Mouse (Mus musculus) intestine, embryonic 15.5 days (tissue): ENCODE data around the gene Cym. TPM values are rescaled to one million over a fixed set of nuclear protein-coding genes. Genes with fewer than 3 reads are reported as not detected.

Experiments used
- ATAC-seq: fragments of 200-750 bp; cut with Nextera tagmentation; 2 replicates; pipeline ENCODE4 v1.8.0; 2017; ENCODE audit warnings: moderate TSS enrichment, moderate library complexity
- H3K27ac ChIP-seq: fragments of 300-500 bp; sonication (generic); 2 replicates; pipeline ENCODE4 v1.5.1; 2015; ENCODE audit warnings: mild to moderate bottlenecking, inconsistent platforms
- H3K27me3 ChIP-seq: fragments of 300-500 bp; sonication (generic); replicated peaks from 2 replicates; pipeline ENCODE4 v1.6.1; 2015; ENCODE audit warnings: inconsistent platforms
- H3K36me3 ChIP-seq: fragments of 300-500 bp; sonication (generic); 2 replicates; pipeline ENCODE4 v1.6.1; 2015; ENCODE audit warnings: inconsistent platforms
- H3K4me1 ChIP-seq: fragments of 300-500 bp; sonication (generic); replicated peaks from 2 replicates; pipeline ENCODE4 v1.6.1; 2015; ENCODE audit warnings: inconsistent platforms
- H3K4me2 ChIP-seq: fragments of 300-500 bp; sonication (generic); replicated peaks from 2 replicates; pipeline ENCODE4 v1.6.1; 2015; ENCODE audit warnings: mild to moderate bottlenecking, inconsistent platforms
- H3K4me3 ChIP-seq: fragments of 300-500 bp; sonication (generic); replicated peaks from 2 replicates; pipeline ENCODE4 v1.5.1; 2015; ENCODE audit warnings: inconsistent platforms
- H3K9ac ChIP-seq: fragments of 300-500 bp; sonication (generic); 2 replicates; pipeline ENCODE4 v1.6.1; 2015; ENCODE audit warnings: inconsistent platforms
- H3K9me3 ChIP-seq: fragments of 300-500 bp; sonication (generic); 2 replicates; pipeline ENCODE4 v1.6.1; 2016; ENCODE audit warnings: inconsistent platforms
- WGBS: fragments of 180-500 bp; shearing (Covaris S2); methylation state at CpG from one replicate; pipeline ENCODE4 v1.1.7; 2015; 5-methylcytosine and 5-hydroxymethylcytosine counted together
- polyA plus RNA-seq: library from polyadenylated mRNA; unstranded; fragments of >200 nt; fragmentation: Nextera tagmentation; extraction: Ambion mirVana; gene quantifications from 2 replicates; pipeline ENCODE4 v1.2.1, GENCODE M21; 2015

Gene Cym
- polyA plus RNA-seq, result 11.4 and 133 TPM in 2 replicates

DNA sequence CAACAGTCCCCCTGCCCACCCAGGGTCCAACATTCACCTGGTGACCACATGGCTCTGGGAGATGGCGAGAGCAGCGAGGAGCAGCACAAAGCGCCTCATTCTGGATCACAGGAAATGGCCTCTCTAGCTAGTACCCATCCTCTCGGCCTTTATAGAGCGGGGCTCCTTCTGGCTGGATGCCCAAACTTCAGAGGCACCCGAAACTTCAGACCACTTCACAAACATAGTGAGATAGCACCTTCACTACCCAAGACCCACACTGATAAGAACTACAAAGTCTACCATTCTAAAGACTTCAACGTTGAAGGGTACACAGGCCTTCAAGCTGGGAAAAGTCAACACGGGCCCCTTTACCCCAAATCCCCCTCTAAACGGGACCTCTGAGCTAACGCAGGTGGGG is at the start of gene Cym:
Cym (minus strand) TSS at position 125 of the 400 bp plus-strand sequence.
- WGBS, result 62% methylated on average over 10 of the region's 10 CpGs
- no peaks in the 10 kb centered on the region for H3K4me1 ChIP-seq
- H3K36me3 ChIP-seq, result no peaks in the 10 kb centered on the region
- H3K4me2 ChIP-seq, result no peak within 1 kb of the TSS
- H3K9ac ChIP-seq, result no peak within 1 kb of the TSS
- H3K9me3 ChIP-seq, result no peaks in the 10 kb centered on the region
- no peak within 1 kb of the TSS for H3K4me3 ChIP-seq
- no peak for ATAC-seq
- H3K27ac ChIP-seq, result no peak within 1 kb of the TSS
- H3K27me3 ChIP-seq, result no peaks in the 10 kb centered on the region

GRCm38 (mm10) chr3:107266814-107267345 is 45.3 kb upstream of the Cym start:
- 54% methylated on average over 2 of the region's 2 CpGs for WGBS
- no peak overlapping the region for H3K4me2 ChIP-seq
- H3K4me1 ChIP-seq, result no peaks in the 10 kb centered on the region
- no peak for ATAC-seq
- H3K9me3 ChIP-seq, result no peaks in the 10 kb centered on the region
- no peaks in the 10 kb centered on the region for H3K27me3 ChIP-seq
- no peak overlapping the region for H3K9ac ChIP-seq
- H3K36me3 ChIP-seq, result no peaks in the 10 kb centered on the region
- H3K4me3 ChIP-seq, result no peak overlapping the region
- no peak overlapping the region for H3K27ac ChIP-seq

- Histone ChIP-seq H3K4me2 (no peak overlapping the region), H3K9me3 (no peaks in the 10 kb centered on the region), H3K9ac (no peak overlapping the region), H3K4me3 (no peak overlapping the region), H3K27ac (no peak overlapping the region), H3K36me3 (no peaks in the 10 kb centered on the region), H3K4me1 (peaks cover 6% of the 10 kb centered on the region), H3K27me3 (no peaks in the 10 kb centered on the region)
- 37% methylated on average over 7 of the region's 7 CpGs for WGBS
- no peak for ATAC-seq
Observed at GRCm38 (mm10) chr3:107261851-107262165, 40.3 kb upstream of the Cym start.

DNA sequence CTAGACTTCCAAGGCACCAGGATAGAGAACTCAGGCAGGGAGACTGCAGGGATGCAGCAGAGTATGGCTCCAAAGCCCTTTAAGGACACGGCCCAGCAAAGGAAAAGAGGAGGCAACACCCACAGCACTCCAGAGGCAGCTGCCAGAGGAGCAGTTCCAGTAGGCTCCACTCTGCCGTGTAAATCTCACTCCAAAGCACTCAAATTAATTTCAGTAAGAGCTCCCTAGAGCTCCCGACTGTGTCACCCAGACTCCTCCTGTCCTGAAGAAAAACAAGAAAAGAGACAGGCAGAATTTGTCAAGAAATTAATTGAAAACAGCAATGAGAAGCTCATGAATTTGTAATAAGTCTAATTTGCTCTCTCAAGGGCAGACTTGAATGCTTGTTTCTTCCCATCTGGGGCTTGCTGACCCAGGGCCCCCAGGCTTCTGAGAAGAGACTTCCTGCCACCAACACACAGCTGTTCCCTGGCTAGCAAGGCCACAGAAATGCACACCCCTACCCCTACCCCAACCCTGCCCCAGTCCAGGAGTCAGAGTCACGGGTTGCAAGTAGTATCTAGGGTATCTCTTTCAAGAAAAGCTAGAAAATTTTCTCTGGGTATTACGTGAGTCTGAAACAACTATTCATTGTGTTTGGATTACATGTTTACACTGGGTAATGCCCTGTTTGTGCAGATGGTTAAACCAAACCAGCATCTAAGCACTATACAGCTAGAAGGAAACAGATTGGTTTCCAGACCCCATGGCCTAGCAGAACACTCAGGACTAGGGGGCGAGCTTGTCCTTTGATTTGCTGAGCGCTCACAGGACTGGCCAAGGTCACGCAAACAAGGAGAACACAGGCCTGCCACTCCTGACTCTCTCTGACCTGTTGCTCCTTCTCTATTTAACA is 39.7 kb upstream of the Cym start:
- Histone ChIP-seq H3K9me3 (no peaks in the 10 kb centered on the region), H3K27ac (0 out of 2 replicates have a peak overlapping the region, but pooled peaks have one; percentile 22), H3K9ac (no peak overlapping the region), H3K4me1 (peaks cover 6% of the 10 kb centered on the region), H3K36me3 (no peaks in the 10 kb centered on the region), H3K4me3 (no peak overlapping the region), H3K4me2 (no peak overlapping the region), H3K27me3 (no peaks in the 10 kb centered on the region)
- no peak for ATAC-seq
- WGBS, result 44% methylated on average over 8 of the region's 8 CpGs

- Histone ChIP-seq H3K27ac (no peak overlapping the region), H3K4me3 (no peak overlapping the region), H3K9ac (no peak overlapping the region), H3K9me3 (no peaks in the 10 kb centered on the region), H3K27me3 (no peaks in the 10 kb centered on the region), H3K36me3 (no peaks in the 10 kb centered on the region), H3K4me2 (no peak overlapping the region), H3K4me1 (peaks cover 6% of the 10 kb centered on the region)
- no peak for ATAC-seq
- WGBS, result 61% methylated on average over 5 of the region's 5 CpGs
Observed at GRCm38 (mm10) chr3:107257924-107258323, 36.4 kb upstream of the Cym start.

DNA sequence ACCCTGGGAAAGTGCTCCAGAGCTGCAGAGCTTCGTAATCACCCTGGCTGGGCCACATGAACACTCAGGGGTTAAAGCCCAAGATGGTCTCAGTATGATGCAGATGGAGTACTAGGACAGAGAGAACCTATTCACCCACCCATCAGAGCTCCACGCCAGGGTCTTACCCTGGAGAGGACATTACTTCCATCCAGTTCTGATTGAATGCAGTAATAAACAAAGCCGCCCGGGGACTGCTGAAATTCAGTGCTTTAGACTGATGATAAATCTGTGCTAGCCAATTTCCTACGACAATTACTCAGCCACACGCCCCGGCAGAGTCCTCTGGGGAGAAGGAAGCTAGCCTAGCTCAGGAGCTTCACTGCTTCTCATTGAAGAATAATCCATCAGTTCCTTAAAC is 35.2 kb upstream of the Cym start:
- no peaks in the 10 kb centered on the region for H3K27me3 ChIP-seq
- H3K27ac ChIP-seq, result no peak overlapping the region
- no peak overlapping the region for H3K9ac ChIP-seq
- H3K9me3 ChIP-seq, result no peaks in the 10 kb centered on the region
- peaks cover 6% of the 10 kb centered on the region for H3K4me1 ChIP-seq
- no peak overlapping the region for H3K4me2 ChIP-seq
- no peaks in the 10 kb centered on the region for H3K36me3 ChIP-seq
- no peak overlapping the region for H3K4me3 ChIP-seq
- 36% methylated on average over 7 of the region's 7 CpGs for WGBS
- ATAC-seq, result no peak

GRCm38 (mm10) chr3:107255992-107256391 is 34.5 kb upstream of the Cym start:
- H3K9me3 ChIP-seq, result no peaks in the 10 kb centered on the region
- H3K27me3 ChIP-seq, result no peaks in the 10 kb centered on the region
- 79% methylated on average over 3 of the region's 3 CpGs for WGBS
- no peaks in the 10 kb centered on the region for H3K36me3 ChIP-seq
- H3K4me2 ChIP-seq, result no peak overlapping the region
- peaks cover 4% of the 10 kb centered on the region for H3K4me1 ChIP-seq
- no peak for ATAC-seq
- no peak overlapping the region for H3K27ac ChIP-seq
- no peak overlapping the region for H3K9ac ChIP-seq
- no peak overlapping the region for H3K4me3 ChIP-seq

DNA sequence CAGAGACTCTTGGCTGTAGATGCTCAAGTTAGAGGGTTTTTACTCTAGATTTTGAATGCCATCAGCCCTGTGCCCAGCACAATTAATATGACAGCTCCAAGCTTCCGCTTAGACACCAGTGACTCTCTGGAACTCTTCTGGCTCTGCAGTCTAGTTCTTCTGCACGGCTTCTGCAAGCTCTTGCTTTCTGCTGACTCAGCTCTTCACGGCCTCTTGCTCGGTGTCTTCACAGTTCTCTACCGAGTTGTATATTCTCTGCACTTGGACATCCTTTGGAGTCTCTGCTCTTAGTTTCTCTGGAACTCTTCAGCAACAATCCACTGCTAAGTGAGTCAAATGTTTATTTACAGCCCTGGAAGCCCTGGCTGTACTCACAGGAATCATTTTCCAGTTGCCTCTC is 32.4 kb upstream of the Cym start:
- H3K27me3 ChIP-seq, result no peaks in the 10 kb centered on the region
- H3K27ac ChIP-seq, result no peak overlapping the region
- H3K36me3 ChIP-seq, result no peaks in the 10 kb centered on the region
- 55% methylated on average over 5 of the region's 5 CpGs for WGBS
- H3K9me3 ChIP-seq, result no peaks in the 10 kb centered on the region
- no peak overlapping the region for H3K4me2 ChIP-seq
- ATAC-seq, result no peak
- H3K4me1 ChIP-seq, result no peaks in the 10 kb centered on the region
- H3K9ac ChIP-seq, result no peak overlapping the region
- H3K4me3 ChIP-seq, result no peak overlapping the region

DNA sequence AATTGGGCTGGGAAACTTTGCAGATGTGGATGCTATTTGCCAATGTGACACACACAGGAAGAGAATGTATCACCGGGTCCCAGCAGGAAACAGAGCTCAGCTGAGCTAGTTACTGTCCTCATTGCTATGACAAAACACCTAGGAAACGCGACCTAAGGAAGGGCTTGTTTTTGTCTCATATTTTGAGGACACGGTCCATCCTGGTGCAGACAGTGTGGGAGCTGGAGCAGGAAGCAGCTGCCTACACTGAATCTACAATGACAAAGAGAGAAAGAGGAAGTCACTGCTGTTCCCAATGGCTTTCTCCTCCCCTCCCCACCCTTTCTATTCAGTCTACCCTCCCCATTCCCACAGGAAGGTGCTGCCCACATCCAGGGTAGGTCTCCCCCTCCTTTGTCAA is 30.5 kb upstream of the Cym start:
- no peaks in the 10 kb centered on the region for H3K9me3 ChIP-seq
- ATAC-seq, result no peak
- H3K4me2 ChIP-seq, result no peak overlapping the region
- no peak overlapping the region for H3K4me3 ChIP-seq
- WGBS, result 60% methylated on average over 4 of the region's 4 CpGs
- H3K27me3 ChIP-seq, result no peaks in the 10 kb centered on the region
- H3K27ac ChIP-seq, result no peak overlapping the region
- no peak overlapping the region for H3K9ac ChIP-seq
- H3K4me1 ChIP-seq, result no peaks in the 10 kb centered on the region
- no peaks in the 10 kb centered on the region for H3K36me3 ChIP-seq

GRCm38 (mm10) chr3:107250320-107250719 is 28.8 kb upstream of the Cym start:
- WGBS, result 13% methylated on average over 2 of the region's 2 CpGs
- Histone ChIP-seq H3K9me3 (no peaks in the 10 kb centered on the region), H3K4me2 (no peak overlapping the region), H3K4me1 (no peaks in the 10 kb centered on the region), H3K9ac (no peak overlapping the region), H3K4me3 (no peak overlapping the region), H3K27ac (no peak overlapping the region), H3K27me3 (no peaks in the 10 kb centered on the region), H3K36me3 (no peaks in the 10 kb centered on the region)
- ATAC-seq, result no peak

DNA sequence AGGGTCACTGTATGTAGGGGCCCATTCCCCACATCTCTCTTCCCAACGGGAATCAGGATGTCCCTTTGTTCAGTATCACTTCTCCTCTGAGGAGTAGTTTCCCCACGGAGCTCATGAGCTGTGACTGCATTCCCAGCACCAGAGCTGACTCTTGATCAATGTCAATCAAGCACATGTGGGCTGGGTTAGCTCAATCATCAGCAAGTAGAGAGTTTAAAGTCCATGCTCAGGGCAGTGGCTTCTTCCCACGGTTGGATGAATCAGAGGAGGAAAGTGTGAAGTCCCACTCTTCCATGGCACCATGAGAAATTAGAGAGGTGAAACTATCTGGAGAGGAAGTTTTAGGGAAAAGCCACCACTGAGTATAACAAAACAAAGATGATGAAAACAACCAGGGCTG is 27.5 kb upstream of the Cym start:
- no peaks in the 10 kb centered on the region for H3K36me3 ChIP-seq
- no peaks in the 10 kb centered on the region for H3K9me3 ChIP-seq
- no peaks in the 10 kb centered on the region for H3K4me1 ChIP-seq
- H3K27me3 ChIP-seq, result no peaks in the 10 kb centered on the region
- no peak overlapping the region for H3K9ac ChIP-seq
- WGBS, result 50% methylated on average over 3 of the region's 3 CpGs
- peak; percentile 47; the same call in 1 of the 2 replicates for ATAC-seq
- no peak overlapping the region for H3K27ac ChIP-seq
- no peak overlapping the region for H3K4me3 ChIP-seq
- H3K4me2 ChIP-seq, result no peak overlapping the region

DNA sequence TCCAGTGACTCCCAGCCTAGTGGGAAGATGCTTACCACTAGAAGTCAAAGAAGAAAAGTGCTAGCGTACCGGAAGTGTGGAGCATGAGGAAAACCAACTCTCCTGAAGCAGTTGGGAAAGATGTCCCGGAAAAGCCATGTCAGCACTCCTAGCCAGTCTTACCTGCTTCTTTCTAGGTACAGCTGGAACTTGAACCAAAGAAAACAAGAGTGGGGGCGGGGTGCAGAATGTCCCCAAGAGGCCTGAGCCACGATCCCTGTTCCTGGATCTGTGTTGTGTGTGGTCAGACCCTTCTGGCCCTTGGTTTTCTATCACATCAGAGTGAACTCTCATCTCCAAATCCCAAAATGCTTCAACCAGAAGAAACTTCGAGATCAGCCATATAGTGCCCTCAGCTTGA is 25.3 kb upstream of the Cym start:
- WGBS, result 80% methylated on average over 6 of the region's 6 CpGs
- ATAC-seq, result no peak
- no peaks in the 10 kb centered on the region for H3K4me1 ChIP-seq
- no peak overlapping the region for H3K9ac ChIP-seq
- H3K9me3 ChIP-seq, result no peaks in the 10 kb centered on the region
- no peak overlapping the region for H3K27ac ChIP-seq
- no peak overlapping the region for H3K4me2 ChIP-seq
- H3K36me3 ChIP-seq, result no peaks in the 10 kb centered on the region
- no peak overlapping the region for H3K4me3 ChIP-seq
- H3K27me3 ChIP-seq, result no peaks in the 10 kb centered on the region
